Mouse (Mus musculus) embryonic facial prominence, embryonic 13.5 days (tissue): ENCODE data around the gene Phf5a. TPM values are rescaled to one million over a fixed set of nuclear protein-coding genes. Genes with fewer than 3 reads are reported as not detected.

Experiments used
- polyA plus RNA-seq: library from polyadenylated mRNA; unstranded; fragments of >200 nt; fragmentation: Nextera tagmentation; extraction: Ambion mirVana; gene quantifications from 2 replicates; pipeline ENCODE4 v1.2.1, GENCODE M21; 2015

Gene Phf5a
- polyA plus RNA-seq, 1 experiment from 2014 or later = 172 TPM

Other genes with a start within 250 kb of the Phf5a start
- 20.1 and 20.7 TPM in 2 replicates for gene L3mbtl2, start 208.0 kb downstream of the Phf5a start, polyA plus RNA-seq
- gene Chadl, start 174.6 kb downstream of the Phf5a start, polyA plus RNA-seq = 10.3 and 10.4 TPM in 2 replicates
- gene Zc3h7b, start 126.9 kb downstream of the Phf5a start, polyA plus RNA-seq = 35.4 and 45.7 TPM in 2 replicates
- 103 and 116 TPM in 2 replicates for gene Rangap1, start 126.4 kb downstream of the Phf5a start, polyA plus RNA-seq
- 29.4 and 30.3 TPM in 2 replicates for gene Tef, start 69.5 kb downstream of the Phf5a start, polyA plus RNA-seq
- 25.6 and 26.7 TPM in 2 replicates for gene Tob2, start 13.1 kb downstream of the Phf5a start, polyA plus RNA-seq
- 148 and 151 TPM in 2 replicates for gene Aco2, start 398 bp upstream of the Phf5a start, polyA plus RNA-seq
- gene Polr3h, start 54.3 kb upstream of the Phf5a start, polyA plus RNA-seq = 51.8 and 63.9 TPM in 2 replicates
- 10.9 and 11.4 TPM in 2 replicates for gene Csdc2, start 64.8 kb upstream of the Phf5a start, polyA plus RNA-seq
- 30.0 and 35.7 TPM in 2 replicates for gene Pmm1, start 89.0 kb upstream of the Phf5a start, polyA plus RNA-seq
- not detected in 2 replicates for gene 1700029P11Rik, start 108.6 kb upstream of the Phf5a start, polyA plus RNA-seq
- 92.3 and 98.2 TPM in 2 replicates for gene Xrcc6, start 115.9 kb upstream of the Phf5a start, polyA plus RNA-seq
- 25.8 and 28.6 TPM in 2 replicates for gene Desi1, start 162.0 kb upstream of the Phf5a start, polyA plus RNA-seq
- 281 and 331 TPM in 2 replicates for gene Snu13, start 175.7 kb upstream of the Phf5a start, polyA plus RNA-seq
- 0.08 TPM in 1 of 2 replicates, not detected in the other for gene 4930407I10Rik, start 187.2 kb upstream of the Phf5a start, polyA plus RNA-seq
- 0.15 TPM in 1 of 2 replicates, not detected in the other for gene Mei1, start 198.1 kb upstream of the Phf5a start, polyA plus RNA-seq